Mouse (Mus musculus) liver, postnatal 0 days (tissue): Measurements from ENCODE around the gene Afap1l2.

Source experiments
- CTCF ChIP-seq: sonication (generic); IDR thresholded peaks from 2 replicates; pipeline ENCODE4 v1.5.1; 2016; ENCODE audit warnings: antibody characterized with exemption, low read depth
- EP300 ChIP-seq: IDR thresholded peaks from 2 replicates; pipeline ENCODE4 v1.6.1; 2016; ENCODE audit warnings: antibody characterized with exemption, low read depth, mild to moderate bottlenecking

- no peak for TF ChIP-seq EP300
- TF ChIP-seq CTCF: no peak
These were observed 20.5 kb upstream of the Afap1l2 start for GRCm38 (mm10) chr19:57028327-57029179.
